Mouse (Mus musculus): ENCODE measurements around the gene Spred1.

Spred1 gene

DNA sequence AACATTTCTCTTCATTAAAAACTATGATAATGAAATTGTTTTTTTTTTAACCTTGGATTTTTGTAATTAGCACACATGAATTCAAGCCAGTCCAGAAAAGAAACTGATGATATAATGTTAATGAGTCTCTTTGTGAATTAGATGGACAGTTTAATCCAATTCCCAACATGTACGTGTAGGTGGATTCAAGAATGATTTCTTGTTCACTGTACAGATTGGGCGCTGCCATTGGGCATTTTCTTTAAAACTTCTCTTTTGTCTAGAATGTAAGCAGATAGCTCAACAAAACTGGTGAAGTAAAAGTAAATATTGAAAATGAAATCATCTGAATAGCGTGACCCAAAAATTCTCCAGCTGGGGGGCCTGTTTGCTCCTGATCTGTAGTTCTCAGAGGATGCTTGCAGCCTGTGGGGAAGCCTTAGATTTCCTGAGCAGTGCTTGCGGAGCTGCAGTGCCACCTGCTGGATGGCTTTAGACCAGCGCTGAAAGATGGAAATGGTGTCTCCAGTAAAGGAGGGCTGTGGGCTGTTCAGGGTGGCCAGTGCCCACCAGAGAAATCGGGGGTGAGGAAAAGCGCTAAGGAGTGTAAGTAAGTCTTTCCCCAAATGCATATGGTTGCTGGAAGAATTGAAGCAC, 59.2 kb downstream of the Spred1 start:
- DNase-seq (ENCODE audit: low read depth, low spot score): peak; percentile 63

DNA sequence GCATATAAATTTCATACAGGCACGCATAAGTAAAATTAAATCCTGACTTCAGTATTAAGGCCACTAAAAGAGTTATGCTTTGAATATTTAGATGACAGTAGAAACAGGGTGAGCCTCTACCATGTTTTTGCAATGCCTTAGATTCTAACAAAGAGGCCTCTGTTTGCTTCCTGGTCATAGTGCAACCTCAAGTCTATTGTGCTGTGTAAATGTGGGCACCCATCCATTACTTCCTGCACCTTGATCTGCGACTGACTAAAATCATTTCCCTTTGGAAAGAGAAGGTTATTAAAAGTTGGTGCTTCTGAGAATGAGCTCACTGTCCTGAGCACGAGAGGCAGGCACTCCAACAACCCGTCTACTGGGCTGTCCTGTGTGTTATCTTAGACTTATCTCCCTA, 64.4 kb downstream of the Spred1 start:
- no peak for DNase-seq (ENCODE audit: low read depth, low spot score)

DNA sequence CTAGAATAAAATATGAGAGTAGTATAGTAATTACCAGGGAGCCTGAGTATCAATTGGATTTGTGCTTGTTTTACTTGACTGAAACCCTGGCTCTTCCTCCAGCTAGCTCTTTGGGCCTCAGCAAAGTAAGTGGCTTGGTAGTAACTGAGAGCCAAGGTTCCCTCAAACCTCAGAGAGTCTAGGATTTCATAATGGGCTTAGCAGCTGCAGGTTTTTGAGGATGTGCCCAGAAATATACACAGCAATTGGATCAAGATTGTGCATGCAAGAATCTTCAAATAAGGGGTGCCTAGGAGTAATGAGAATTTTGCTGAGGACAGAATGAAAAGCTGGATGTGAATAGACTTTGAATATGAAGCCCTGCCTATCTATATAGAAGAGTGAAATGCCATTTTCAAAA, 69.7 kb downstream of the Spred1 start:
- no peak for DNase-seq (ENCODE audit: low read depth, low spot score)

DNA sequence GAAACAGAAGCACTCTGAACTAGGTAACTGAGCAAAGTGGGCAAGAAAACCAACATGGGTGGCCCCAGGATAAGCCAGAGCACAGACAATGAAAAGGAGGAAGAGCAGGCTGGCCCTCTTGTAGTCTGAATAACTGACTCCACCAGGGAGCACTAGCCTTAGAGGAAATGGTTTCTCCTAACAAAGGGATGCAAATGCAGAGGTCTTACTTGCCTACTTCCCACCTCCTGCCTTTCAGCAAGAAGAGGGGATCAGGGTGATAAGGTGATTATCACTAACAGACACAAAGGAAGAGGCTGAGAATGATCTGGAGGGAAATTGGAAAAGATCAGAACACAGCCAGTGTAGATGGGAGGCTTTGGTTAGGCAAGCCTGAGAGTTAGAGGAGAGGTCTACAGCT, 73.1 kb downstream of the Spred1 start:
- no peak for DNase-seq (ENCODE audit: low read depth, low spot score)

DNA sequence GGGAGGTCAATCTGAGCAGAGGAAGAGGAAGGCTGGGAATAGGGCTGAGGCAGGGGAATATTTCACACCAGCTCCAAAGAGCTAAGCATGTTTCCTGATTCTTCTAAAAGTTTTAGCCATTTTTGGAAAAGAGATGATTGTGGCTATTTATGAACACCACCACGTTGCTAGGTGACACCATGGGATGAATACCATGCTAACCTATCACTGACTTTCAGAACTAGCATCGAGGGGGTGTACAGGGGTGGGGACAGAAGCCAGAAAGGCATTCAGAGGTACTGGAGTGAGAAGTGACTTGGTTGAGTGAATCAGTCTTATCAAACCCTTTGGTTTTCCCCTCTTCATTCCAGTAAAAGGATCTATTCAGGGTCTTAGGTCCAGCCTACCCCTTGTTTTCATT, 74.0 kb downstream of the Spred1 start:
- DNase-seq (ENCODE audit: low read depth, low spot score): no peak

DNA sequence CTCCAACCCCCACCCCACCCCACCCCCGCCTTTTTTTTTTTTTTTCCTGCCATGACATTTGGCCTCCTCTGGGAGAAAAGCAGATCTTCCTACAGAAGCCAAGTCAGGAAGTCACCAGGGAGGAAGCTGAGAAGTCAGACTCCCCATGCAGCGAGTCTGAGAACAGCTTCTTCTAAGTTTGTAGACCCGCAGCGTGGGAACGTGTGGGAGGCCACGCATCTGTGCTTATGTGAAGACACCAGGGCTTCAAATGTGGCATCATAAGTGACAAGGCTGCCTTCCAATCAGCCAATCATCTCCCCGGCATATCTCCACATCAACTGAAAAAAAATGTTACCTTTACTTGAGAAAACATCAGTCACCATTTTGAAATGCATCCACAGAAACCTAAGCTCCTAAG, 74.4 kb downstream of the Spred1 start:
- no peak for DNase-seq (ENCODE audit: low read depth, low spot score)

DNA sequence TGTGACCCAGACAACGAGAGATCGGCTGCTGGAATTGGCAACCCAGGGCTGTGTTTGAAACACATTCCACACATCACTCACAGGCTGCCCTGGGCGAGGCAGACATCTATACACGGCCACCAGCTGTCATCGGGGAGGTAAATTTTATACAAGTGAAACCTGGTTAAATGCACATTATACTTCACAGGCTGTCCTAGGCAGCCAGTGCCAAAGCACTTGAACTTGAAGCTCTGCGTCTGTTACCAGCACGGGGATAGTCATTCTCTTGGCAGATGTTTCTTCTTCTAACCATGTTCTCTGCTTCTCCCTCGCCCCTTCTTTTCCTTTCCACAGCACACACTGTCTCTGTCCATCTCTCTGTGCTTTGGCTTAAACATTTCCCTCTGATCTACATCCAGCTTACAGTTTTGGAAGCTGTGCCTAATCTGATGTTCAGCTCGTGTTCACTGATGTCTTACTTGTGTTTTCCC, 79.7 kb downstream of the Spred1 start:
- DNase-seq (ENCODE audit: low read depth, low spot score): no peak

DNA sequence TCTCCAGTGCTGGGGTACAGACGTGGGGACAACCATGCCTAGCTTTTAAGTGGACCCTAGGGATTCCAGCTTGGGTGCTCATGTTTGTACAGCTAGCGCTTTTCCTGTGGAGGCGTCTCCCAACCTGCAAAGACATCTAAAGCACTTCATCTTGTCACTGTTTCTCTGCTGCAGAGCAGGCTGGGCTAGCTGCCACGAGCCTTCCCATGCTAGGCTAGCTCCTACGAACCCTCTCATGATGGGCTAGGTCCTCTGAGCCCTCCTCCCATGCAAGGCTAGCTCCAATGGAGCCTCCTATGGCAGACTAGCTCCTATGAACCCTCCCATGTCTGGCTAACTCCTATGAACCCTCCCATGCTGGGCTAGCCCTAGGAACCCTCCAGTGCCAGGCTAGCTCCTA, 82.2 kb downstream of the Spred1 start:
- no peak for DNase-seq (ENCODE audit: low read depth, low spot score)

DNA sequence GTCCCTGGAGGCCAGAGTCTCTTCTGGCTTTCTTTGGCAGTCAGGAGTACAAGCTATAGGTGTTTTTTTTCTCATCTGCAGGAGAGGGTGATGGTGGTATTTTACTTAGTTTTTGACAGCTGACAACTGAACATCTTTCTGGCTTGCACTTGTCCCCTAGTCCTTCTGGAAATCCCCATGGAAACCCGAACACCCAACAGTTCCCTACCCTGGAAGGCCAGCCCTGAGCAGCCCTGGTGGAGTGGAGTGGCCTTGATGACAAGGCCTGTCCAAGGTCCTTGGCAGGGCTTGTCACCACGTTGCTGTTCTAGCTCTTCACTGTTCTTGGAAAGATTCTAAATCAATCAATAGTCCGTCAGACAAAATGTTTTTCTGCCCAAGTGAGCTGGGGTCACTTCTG, 83.4 kb downstream of the Spred1 start:
- DNase-seq (ENCODE audit: low read depth, low spot score): no peak

DNA sequence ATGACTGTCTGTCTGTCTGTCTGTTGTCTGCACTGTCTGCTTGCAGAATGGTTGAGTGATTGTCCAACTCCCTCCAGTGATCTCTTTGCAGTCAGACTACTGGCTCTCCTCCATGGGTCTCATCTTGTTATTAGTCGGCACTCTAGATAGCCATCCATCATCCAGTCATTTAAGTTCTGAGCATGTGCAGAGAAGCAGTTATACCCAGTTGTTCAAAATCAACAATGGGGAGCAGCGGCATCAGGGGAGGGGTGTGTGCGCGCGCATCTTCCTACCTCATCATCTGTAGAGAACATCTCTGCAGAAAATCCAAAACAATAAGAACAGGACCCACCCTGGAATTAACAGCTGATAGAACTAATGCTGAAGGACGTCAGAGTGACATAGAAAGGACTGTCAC, 83.9 kb downstream of the Spred1 start:
- no peak for DNase-seq (ENCODE audit: low read depth, low spot score)

DNA sequence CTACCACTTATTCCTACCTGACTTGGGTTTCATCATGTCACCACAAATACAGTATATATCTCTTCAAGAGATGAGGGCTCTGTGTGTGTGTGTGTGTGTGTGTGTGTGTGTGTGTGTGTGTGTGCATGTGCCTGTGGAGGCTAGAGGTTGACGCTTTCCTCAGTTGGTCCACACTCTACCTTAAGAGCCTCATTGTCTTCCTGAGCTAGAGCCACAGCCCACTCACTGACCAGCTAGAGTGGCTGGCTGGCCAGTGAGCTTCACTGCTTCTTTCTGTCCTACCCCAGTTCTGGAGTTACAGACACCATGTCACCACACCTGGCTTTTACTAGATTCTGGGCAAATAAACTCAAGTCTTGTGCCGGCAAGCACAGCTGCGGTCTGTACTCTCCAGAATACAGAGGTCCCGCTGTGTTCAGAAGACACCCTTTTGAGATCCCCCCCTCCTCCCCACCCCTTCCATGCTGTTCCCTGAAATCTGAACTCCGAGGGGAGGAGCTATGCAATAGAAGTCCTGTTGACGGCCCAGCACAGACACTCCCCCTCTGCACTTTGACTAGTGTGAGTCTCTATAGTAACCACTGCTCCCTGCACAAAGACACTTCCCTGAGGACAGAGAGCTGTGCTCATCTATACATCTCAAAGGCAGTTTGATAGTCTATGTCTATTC, 89.4 kb downstream of the Spred1 start:
- no peak for DNase-seq (ENCODE audit: low read depth, low spot score)

DNA sequence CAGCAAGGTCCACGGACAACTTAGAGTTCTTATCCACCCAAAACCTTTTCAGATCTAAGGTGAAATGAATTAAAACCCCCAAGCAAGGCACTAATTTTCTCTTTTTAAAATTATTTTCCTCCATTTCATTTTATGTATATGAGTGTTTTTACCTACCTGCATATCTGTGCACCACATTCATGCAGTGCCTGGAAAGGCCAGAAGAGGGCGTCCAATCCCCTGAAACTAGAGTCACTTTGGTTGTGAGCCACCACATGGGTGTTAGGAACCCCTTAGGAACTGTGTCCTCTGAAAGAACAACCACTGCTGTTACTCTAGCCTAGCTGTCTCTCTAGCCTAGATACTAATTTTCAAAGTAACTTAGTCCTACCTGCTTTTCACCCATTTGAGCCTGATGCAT, 95.0 kb downstream of the Spred1 start:
- no peak for DNase-seq (ENCODE audit: low read depth, low spot score)

DNA sequence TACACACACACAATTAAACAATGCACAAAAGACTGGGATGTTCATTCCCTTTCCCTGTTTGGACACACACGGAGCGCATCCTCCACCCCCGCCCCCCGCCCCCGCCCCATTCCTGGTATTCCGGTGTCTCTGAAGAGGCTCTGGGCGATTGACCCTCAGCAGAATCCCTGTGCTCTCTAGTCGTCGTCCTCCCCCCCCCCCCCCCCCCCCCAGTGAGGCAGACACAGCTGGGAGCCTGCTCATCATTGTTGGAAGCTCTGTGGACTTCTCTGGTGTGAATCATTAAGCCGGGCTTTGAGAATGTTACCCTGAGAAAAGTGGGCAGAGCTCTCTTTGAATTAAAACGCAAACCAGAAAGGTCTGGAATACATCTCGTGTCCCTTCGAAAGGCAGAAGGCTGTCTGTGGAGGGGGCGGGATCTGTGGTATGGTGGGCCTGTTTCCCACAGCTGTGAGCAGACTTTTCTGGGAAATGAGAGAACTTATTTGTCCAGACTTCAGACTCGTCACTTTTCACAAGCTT, 96.6 kb downstream of the Spred1 start:
- DNase-seq (ENCODE audit: low read depth, low spot score): no peak

DNA sequence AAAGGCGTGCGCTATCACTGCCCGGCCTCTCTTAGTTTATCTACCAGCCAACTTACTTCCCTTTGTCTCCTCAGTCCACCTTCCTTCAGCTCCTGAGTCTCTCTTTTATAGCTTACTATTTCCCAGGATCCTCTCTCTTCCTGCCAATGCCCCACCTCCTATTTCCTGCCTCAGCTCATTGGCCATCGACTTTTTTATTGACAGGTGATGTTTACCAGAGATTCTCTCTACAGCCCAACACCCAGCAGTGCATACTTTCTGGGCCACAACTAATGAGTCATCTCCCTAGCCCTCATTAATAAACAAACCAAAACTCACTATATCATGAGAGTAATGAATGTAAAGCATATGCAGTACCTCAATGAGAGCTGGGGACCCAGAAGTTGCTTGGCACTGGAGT, 98.4 kb downstream of the Spred1 start:
- DNase-seq (ENCODE audit: low read depth, low spot score): no peak

DNA sequence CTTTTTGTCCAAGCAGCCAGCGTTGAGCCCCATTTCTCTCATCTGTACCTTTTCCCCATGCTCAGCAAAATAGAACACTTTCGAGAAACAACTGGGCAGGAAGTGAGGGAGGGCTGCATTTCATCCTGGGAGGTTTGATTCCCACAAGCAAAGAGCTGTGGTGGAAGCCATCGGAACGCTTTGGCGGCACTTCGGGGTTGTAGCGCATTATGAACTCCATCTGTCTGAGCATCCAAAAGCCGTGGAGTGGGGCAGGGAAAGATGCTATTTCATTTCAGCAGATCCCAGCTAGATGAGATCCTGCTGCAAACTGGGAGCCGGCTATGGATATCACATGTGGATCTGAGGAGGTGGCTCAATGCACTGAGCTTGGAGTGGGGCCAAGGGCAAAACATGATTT, 101.5 kb downstream of the Spred1 start:
- DNase-seq (ENCODE audit: low read depth, low spot score): no peak

DNA sequence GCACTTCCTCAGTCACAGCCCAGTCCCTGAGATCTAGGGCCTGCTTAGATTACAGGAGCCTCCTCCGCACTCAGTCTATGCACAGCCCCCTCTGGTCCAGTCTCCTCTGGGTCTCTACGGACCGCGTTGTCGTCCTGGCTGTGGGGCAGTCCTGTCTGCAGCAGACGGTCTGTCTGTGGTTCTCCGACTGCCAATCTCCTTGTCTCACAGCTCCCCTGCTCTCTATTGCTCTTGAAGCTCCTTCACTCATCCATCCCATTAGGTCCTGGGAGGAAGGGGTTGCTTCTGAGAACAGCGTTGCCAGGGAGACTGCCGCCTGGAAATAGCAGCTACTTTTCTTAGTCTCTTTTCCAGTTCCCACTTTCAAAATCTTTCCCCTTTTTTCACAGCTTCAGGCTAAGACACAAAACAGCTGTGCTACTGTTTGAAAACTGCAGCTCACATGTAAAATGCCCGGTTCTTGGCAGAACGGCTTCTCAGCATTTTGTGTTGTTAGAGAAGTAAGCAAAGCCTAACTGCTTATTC, 107.5 kb downstream of the Spred1 start:
- no peak for DNase-seq (ENCODE audit: low read depth, low spot score)

DNA sequence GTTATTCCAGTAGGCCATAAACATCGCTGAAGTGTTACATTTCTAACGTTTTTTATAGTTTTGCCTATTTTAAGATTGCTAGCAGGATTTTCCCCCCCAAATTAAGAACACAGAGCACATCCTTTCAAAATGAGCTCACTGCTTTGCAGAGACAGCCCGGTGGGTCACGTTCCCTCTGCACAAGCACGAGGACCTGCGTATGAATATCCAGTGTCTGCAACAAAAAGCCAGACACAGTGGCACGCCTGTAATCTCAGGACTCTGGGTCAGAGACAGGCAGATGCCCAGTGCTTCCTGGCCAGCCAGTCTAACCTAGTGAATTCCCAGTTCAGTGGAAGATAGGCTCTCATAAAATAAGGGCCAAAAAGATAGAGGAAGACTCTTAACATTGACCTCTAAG, 109.1 kb downstream of the Spred1 start:
- DNase-seq (ENCODE audit: low read depth, low spot score): no peak

DNA sequence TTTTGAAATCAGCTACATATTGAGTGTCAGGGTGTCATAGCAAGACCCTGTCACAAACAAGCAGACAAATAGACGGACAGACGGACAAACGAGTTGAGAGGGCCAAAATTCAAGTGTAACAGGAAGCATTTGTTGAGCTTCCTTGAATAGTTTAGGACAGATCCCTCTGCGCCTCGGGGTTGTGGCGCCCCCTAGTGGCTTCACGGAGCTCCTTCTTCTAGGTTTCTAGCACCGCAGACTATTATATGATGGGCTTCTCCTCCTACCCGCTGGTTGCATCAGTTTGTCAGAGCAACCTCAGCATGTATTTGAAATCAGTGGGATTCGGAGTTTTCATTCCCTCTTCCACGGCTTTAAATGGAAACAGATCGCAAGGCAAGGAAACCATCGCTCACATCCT, 110.1 kb downstream of the Spred1 start:
- DNase-seq (ENCODE audit: low read depth, low spot score): peak; percentile 47
